Mouse (Mus musculus) liver, embryonic 16.5 days (tissue): Measurements from ENCODE around the gene Ndufc2. TPM values are rescaled to one million over a fixed set of nuclear protein-coding genes. Genes with fewer than 3 reads are reported as not detected.

Experiments used
- ATAC-seq: fragments of 200-750 bp; cut with Nextera tagmentation; 2 replicates; pipeline ENCODE4 v1.8.0; 2017; ENCODE audit warnings: low read depth, mild to moderate bottlenecking, moderate number of reproducible peaks, moderate library complexity
- H3K27ac ChIP-seq: fragments of 300-500 bp; sonication (generic); 2 replicates; pipeline ENCODE4 v1.5.1; 2014; ENCODE audit warnings: mild to moderate bottlenecking, low read length
- H3K27me3 ChIP-seq: fragments of 300-500 bp; sonication (generic); 2 replicates; pipeline ENCODE4 v1.6.1; 2014; ENCODE audit warnings: low read depth, low read length, mixed read lengths; ENCODE audit not compliant: control insufficient read depth, insufficient read depth
- H3K36me3 ChIP-seq: fragments of 300-500 bp; sonication (generic); 2 replicates; pipeline ENCODE4 v1.6.1; 2014; ENCODE audit warnings: mild to moderate bottlenecking; ENCODE audit not compliant: control insufficient read depth, insufficient read depth
- H3K4me1 ChIP-seq: fragments of 300-500 bp; sonication (generic); 2 replicates; pipeline ENCODE4 v1.6.1; 2014; ENCODE audit warnings: low read depth, low read length, mixed read lengths; ENCODE audit not compliant: control insufficient read depth
- H3K4me2 ChIP-seq: fragments of 300-500 bp; sonication (generic); 2 replicates; pipeline ENCODE4 v1.6.1; 2014; ENCODE audit warnings: low read depth, low read length, mixed read lengths
- H3K4me3 ChIP-seq: fragments of 300-500 bp; sonication (generic); 2 replicates; pipeline ENCODE4 v1.5.1; 2014; ENCODE audit warnings: low read depth, mild to moderate bottlenecking, low read length
- H3K9ac ChIP-seq: fragments of 300-500 bp; sonication (generic); 2 replicates; pipeline ENCODE4 v1.6.1; 2014; ENCODE audit warnings: low read depth, low read length
- H3K9me3 ChIP-seq: fragments of 300-500 bp; sonication (generic); replicated peaks from 2 replicates; pipeline ENCODE4 v1.6.1; 2016; ENCODE audit warnings: low read length; ENCODE audit not compliant: control insufficient read depth
- WGBS: fragments of 180-500 bp; shearing (Covaris S2); extraction: QIAGEN DNeasy Blood & Tissue Kit; methylation state at CpG from one replicate; pipeline ENCODE4 v1.1.7; 2014; ENCODE audit not compliant: insufficient replicate concordance; 5-methylcytosine and 5-hydroxymethylcytosine counted together
- polyA plus RNA-seq: library from polyadenylated mRNA; unstranded; fragments of >200 nt; fragmentation: Nextera tagmentation; extraction: Ambion mirVana; gene quantifications from 2 replicates; pipeline ENCODE4 v1.2.1, GENCODE M21; 2015

Gene Ndufc2
- polyA plus RNA-seq, 1 experiment from 2014 or later = 144 TPM

GRCm38 (mm10) chr7:97452196-97452595, 52.4 kb downstream of the Ndufc2 start:
- Histone ChIP-seq H3K36me3 (peaks cover under 1% of the 10 kb centered on the region), H3K4me3 (no peak overlapping the region), H3K9me3 (no peaks in the 10 kb centered on the region), H3K4me1 (peaks cover 24% of the 10 kb centered on the region), H3K4me2 (peak overlapping the region; percentile 78; the same call in 1 of the 2 replicates), H3K9ac (no peak overlapping the region), H3K27me3 (no peaks in the 10 kb centered on the region), H3K27ac (peak overlapping the region; percentile 97)
- ATAC-seq = no peak
- WGBS = 46% methylated on average over 6 of the region's 6 CpGs

DNA sequence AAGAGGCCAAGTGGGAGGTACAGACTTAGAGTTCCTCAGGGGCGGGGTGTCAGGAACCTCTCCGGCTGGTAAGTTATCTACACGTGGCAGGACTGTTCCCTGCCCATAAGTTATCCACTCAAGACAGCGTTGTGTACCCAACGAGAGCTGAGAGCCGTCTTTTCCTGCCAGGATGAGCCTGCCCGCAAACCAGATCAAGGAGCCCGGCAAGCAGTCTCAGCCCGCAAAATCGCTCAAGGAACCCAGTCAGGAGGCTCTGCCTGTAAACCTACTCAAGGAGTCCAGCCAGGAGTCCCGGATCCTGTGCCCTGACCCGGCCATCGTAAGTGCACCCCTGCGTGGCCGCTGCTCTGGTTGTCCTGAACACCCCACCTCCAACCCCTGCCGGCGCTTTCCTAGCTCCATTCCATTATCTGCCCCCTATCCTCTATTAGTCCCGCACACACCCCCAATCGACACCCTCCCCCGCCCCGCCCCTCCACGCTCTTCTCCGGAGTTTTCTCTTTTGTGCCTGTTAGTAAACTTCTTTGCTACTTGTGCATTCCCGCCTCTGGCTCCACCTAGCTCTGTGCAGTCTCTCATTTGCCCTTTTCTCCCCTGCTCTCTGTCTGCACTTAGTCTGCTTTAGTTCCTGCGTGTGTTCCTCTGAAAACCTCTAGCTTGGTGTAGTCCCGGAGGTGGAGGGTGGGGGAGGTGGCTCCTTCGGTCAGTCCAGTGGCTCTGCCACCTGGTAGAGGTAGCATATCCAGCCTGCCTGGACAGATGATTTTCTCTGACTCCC, 53.5 kb downstream of the Ndufc2 start:
- ATAC-seq = peak; percentile 99
- Histone ChIP-seq H3K36me3 (peaks cover 9% of the 10 kb centered on the region), H3K4me2 (peak overlapping the region; percentile 78), H3K4me3 (peak overlapping the region; percentile 70), H3K9me3 (no peaks in the 10 kb centered on the region), H3K27me3 (no peaks in the 10 kb centered on the region), H3K4me1 (peaks cover 24% of the 10 kb centered on the region), H3K27ac (peak overlapping the region; percentile 97), H3K9ac (peak overlapping the region; percentile 79)
- WGBS = 0% methylated on average over 27 of the region's 27 CpGs

DNA sequence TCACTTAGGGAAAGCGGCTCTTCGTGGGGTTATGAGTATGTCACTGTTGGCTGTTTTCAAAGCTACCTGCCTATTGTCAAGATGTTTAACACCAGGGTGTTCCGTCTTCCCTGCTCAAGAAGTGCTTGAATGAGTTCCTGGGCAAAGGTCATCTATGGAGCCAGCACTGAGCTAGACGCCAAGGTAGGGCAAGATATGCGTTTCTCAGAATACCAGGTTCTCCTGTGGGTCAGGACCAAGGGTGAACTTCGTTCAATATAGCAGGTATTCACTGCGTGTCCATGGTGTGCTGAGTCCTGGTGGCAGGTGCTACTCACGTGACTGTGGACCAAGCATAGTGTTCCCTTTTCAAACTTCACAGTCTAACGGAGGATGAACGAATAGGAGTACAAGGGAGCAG, 55.0 kb downstream of the Ndufc2 start:
- no peak overlapping the region for H3K27ac ChIP-seq
- no peaks in the 10 kb centered on the region for H3K9me3 ChIP-seq
- H3K36me3 ChIP-seq = peaks cover 9% of the 10 kb centered on the region
- peak overlapping the region; percentile 53 for H3K4me2 ChIP-seq
- 0 out of 2 replicates have a peak overlapping the region, but pooled peaks have one; percentile 11 for H3K9ac ChIP-seq
- 89% methylated on average over 10 of the region's 10 CpGs for WGBS
- peaks cover 24% of the 10 kb centered on the region for H3K4me1 ChIP-seq
- H3K27me3 ChIP-seq = no peaks in the 10 kb centered on the region
- no peak for ATAC-seq
- peak overlapping the region; percentile 70 for H3K4me3 ChIP-seq

- 41% methylated on average over 3 of the region's 3 CpGs for WGBS
- no peak for ATAC-seq
- Histone ChIP-seq H3K9me3 (no peaks in the 10 kb centered on the region), H3K4me3 (no peak overlapping the region), H3K4me1 (peaks cover 24% of the 10 kb centered on the region), H3K36me3 (peaks cover 9% of the 10 kb centered on the region), H3K9ac (no peak overlapping the region), H3K27me3 (no peaks in the 10 kb centered on the region), H3K27ac (no peak overlapping the region), H3K4me2 (no peak overlapping the region)
These were observed 55.8 kb downstream of the Ndufc2 start for GRCm38 (mm10) chr7:97455577-97455976.

Other genes with a start within 250 kb of the Ndufc2 start
- gene Usp35, start 68.0 kb upstream of the Ndufc2 start, polyA plus RNA-seq = 0.09 and 0.14 TPM in 2 replicates
- gene Kctd21, start 67.7 kb upstream of the Ndufc2 start, polyA plus RNA-seq = 1.1 and 1.4 TPM in 2 replicates
- gene Alg8, start 28.4 kb upstream of the Ndufc2 start, polyA plus RNA-seq = 29.4 and 30.2 TPM in 2 replicates
- gene Thrsp, start 17.7 kb downstream of the Ndufc2 start, polyA plus RNA-seq = 0.36 and 0.92 TPM in 2 replicates
- 9.4 and 10.2 TPM in 2 replicates for gene Kctd14, start 51.3 kb downstream of the Ndufc2 start, polyA plus RNA-seq
- 16.1 and 17.8 TPM in 2 replicates for gene Ints4, start 81.0 kb downstream of the Ndufc2 start, polyA plus RNA-seq
- gene Aamdc, start 179.5 kb downstream of the Ndufc2 start, polyA plus RNA-seq = 15.7 and 16.1 TPM in 2 replicates
- 4.7 and 5.3 TPM in 2 replicates for gene Rsf1, start 179.9 kb downstream of the Ndufc2 start, polyA plus RNA-seq